Mouse (Mus musculus): ENCODE results near the gene H2-Q7.
"Not testable (repeated sequence)": the region's sequence is repeated elsewhere in the genome, so short reads cannot be mapped to it uniquely, and the experiment has no call there.

H2-Q7 gene

GRCm38 (mm10) chr17:35435577-35435976 is 3.4 kb upstream of the H2-Q7 start:
- DNase-seq (ENCODE audit: low spot score) = not testable (repeated sequence)

DNA sequence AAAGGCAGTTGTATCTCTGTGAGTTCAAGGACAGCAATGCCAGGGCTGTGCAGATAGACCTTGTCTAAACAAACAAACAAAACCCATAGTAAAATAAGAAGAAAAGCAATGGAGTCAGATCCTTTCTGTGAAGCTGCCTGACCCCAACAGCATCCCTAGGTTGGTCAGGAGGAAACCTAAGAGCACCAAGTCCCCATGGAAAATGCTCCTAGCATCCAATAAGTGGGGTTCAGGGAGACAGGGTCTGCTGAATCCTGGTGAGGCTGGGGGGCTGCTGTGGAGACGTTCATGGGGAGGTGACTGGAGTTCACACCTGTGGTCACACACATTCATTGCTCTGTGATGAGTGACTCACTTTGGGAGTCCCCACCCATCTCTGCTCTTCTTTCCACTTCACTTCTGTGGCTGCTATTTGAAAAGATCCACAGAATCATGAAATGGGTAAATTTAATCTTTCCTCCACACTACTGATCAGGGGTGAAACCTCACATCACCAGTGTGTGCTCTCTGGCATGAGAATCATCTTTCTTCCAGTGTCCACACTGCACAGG is 1.5 kb upstream of the H2-Q7 start:
- DNase-seq (ENCODE audit: low spot score) = not testable (repeated sequence)

- not testable (repeated sequence) for DNase-seq (ENCODE audit: low spot score)
Measured at GRCm38 (mm10) chr17:35438395-35438794, 560 bp upstream of the H2-Q7 start.

DNA sequence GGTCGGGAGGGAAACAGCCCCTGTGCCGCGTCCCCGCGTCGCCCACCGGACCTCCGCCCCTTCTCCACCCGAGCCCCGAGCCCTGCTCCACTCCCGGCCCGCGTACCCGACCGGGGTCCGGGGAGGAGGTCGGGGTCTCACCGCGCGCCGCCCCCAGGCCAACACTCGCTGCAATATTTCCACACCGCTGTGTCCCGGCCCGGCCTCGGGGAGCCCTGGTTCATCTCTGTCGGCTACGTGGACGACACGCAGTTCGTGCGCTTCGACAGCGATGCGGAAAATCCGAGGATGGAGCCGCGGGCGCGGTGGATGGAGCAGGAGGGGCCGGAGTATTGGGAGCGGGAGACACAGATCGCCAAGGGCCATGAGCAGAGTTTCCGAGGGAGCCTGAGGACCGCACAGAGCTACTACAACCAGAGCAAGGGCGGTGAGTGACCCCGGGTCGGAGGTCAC is 366 bp downstream of the H2-Q7 start:
- DNase-seq (ENCODE audit: low spot score) = not testable (repeated sequence)

DNA sequence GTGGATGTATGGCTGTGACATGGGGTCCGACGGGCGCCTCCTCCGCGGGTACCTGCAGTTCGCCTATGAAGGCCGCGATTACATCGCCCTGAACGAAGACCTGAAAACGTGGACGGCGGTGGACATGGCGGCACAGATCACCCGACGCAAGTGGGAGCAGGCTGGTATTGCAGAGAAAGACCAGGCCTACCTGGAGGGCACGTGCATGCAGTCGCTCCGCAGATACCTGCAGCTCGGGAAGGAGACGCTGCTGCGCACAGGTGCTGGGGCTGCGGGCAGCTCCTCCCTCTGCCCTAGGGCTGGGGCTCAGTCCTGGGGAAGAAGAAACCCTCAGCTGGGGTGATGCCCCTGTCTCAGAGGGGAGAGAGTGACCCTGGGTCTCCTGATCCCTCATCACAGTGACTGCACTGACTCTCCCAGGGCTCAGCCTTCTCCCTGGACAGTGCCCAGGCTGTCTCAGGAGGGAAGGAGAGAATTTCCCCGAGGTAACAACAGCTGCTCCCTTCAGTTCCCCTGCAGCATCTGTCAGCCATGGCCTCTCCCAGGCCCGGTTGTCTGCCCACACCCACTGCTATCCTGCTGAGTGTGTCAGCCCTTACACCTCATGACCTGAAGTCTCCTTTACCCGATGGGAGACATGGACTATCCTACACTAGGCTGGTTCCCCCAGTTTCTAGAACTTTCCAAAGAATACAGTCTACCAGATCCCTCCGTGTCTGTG is 1.1 kb downstream of the H2-Q7 start:
- DNase-seq (ENCODE audit: low spot score) = not testable (repeated sequence)

DNA sequence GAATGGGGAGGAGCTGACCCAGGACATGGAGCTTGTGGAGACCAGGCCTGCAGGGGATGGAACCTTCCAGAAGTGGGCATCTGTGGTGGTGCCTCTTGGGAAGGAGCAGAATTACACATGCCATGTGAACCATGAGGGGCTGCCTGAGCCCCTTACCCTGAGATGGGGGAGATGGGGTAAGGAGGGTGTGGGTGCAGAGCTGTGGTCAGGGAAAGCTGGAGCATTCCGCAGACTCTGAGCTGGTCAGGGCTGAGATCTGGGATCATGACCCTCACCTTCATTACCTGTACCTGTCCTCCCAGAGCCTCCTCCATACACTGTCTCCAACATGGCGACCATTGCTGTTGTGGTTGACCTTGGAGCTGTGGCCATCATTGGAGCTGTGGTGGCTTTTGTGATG is 3.4 kb downstream of the H2-Q7 start:
- DNase-seq (ENCODE audit: low spot score) = not testable (repeated sequence)

GRCm38 (mm10) chr17:35444510-35444909 is 5.6 kb downstream of the H2-Q7 start:
- DNase-seq (ENCODE audit: low spot score) = not testable (repeated sequence)

- DNase-seq (ENCODE audit: low spot score) = not testable (repeated sequence)
Measured at GRCm38 (mm10) chr17:35458247-35458646, 19.3 kb downstream of the H2-Q7 start.

GRCm38 (mm10) chr17:35460513-35461341 is 21.8 kb downstream of the H2-Q7 start:
- DNase-seq (ENCODE audit: low spot score) = not testable (repeated sequence)

- DNase-seq (ENCODE audit: low spot score) = not testable (repeated sequence)
Measured at GRCm38 (mm10) chr17:35465651-35466050, 26.7 kb downstream of the H2-Q7 start.

GRCm38 (mm10) chr17:35468936-35469335 is 30.0 kb downstream of the H2-Q7 start:
- DNase-seq (ENCODE audit: low spot score) = not testable (repeated sequence)

GRCm38 (mm10) chr17:35469842-35470751 is 31.1 kb downstream of the H2-Q7 start, which contains the start of gene H2-Q10:
Gene H2-Q10 (plus strand): TSS chr17:35470089.
- no peak for DNase-seq (ENCODE audit: low spot score)

DNA sequence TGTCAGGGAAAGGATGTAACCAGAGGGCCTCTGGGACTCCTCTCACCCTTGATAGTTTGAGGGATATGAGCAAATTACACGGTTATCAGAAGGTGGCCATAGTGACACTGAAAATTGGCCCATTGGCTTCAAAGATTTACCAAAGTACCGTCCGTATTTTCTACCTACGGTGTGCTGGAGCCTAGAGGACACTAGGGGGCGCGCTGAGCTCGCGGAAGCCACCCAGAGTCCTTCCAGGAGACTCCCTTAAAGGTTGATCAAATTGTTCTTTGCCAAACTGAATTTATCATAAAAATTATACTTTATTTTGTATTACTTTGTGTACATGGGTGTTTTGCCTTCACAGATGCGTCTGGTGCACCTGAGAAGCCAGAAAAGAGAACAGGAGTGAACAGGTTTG is 45.1 kb downstream of the H2-Q7 start:
- DNase-seq (ENCODE audit: low spot score) = peak; percentile 40

GRCm38 (mm10) chr17:35485702-35486101 is 46.7 kb downstream of the H2-Q7 start:
- no peak for DNase-seq (ENCODE audit: low spot score)

DNA sequence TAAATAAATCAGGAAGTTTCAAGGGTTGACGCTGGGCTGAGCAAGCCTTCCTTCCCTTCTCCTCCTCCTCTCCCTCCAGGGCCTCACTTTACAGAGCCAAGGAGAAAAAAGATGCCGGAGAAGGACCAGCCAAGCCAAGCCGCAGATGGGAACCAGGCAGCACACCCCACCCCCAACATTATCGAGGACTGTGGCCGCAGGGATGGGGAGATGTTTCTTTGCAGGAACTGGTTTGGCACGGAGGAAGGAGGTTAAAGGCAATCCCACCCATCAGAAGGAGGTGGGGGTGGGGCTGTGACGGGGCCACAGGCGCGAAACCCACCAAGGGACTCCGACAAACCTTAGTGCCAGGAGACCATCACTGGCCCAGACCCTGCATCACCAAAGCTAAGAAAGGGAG is 47.8 kb downstream of the H2-Q7 start:
- no peak for DNase-seq (ENCODE audit: low spot score)

- DNase-seq (ENCODE audit: low spot score) = no peak
Measured at GRCm38 (mm10) chr17:35488041-35488440, 49.1 kb downstream of the H2-Q7 start.

DNA sequence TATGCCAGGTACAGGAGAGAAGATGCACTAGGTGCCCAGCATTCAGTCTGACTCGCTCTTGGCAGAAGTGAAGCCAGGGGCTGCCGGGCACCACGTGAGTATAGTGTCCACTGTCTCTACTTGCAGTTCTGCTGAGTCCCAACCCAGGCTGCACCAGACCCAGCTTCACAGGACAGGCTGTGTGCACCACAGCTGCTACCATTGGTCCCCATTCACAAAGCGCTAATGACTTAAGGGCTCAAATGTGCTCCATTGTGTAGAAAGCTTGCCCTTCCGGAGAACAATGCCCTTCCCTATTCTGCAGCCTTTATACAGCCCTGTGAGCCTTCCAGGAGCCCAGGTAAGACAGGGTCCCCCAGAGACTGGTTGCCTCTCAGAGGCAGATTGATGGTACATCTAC is 51.4 kb downstream of the H2-Q7 start:
- no peak for DNase-seq (ENCODE audit: low spot score)

All from c-Kit-positive CD71-positive TER-119-positive erythroid progenitor cells, embryonic 14.5 days (primary cell).